Mouse (Mus musculus) kidney, postnatal 14 days (tissue): ENCODE measurements around the gene Snrpa1.

Experiments used
- DNase-seq: peaks from one replicate; pipeline ENCODE4 v3.0.0; 2022; ENCODE audit warnings: mixed read lengths

The Snrpa1 gene

GRCm38 (mm10) chr7:66079364-66080230 lies 20.8 kb downstream of the Snrpa1 start, which contains the start of gene Selenos:
Gene Selenos (plus strand): TSS chr7:66079649.
- DNase-seq, result peak; percentile 97

GRCm38 (mm10) chr7:66080231-66080613 lies 21.4 kb downstream of the Snrpa1 start:
- no peak for DNase-seq

- no peak for DNase-seq
These were observed 25.0 kb downstream of the Snrpa1 start for GRCm38 (mm10) chr7:66083757-66084156.

GRCm38 (mm10) chr7:66084546-66084945 lies 25.7 kb downstream of the Snrpa1 start:
- no peak for DNase-seq

- DNase-seq, result no peak
These were observed 28.8 kb downstream of the Snrpa1 start for GRCm38 (mm10) chr7:66087652-66088051.

GRCm38 (mm10) chr7:66088077-66088476 lies 29.3 kb downstream of the Snrpa1 start:
- DNase-seq, result no peak

GRCm38 (mm10) chr7:66090676-66091190 lies 31.9 kb downstream of the Snrpa1 start:
- no peak for DNase-seq

GRCm38 (mm10) chr7:66091553-66091952 lies 32.8 kb downstream of the Snrpa1 start:
- no peak for DNase-seq

GRCm38 (mm10) chr7:66092656-66093055 lies 33.9 kb downstream of the Snrpa1 start:
- DNase-seq, result no peak

- DNase-seq, result no peak
These were observed 35.3 kb downstream of the Snrpa1 start for GRCm38 (mm10) chr7:66094141-66094540.

GRCm38 (mm10) chr7:66098803-66099202 lies 40.0 kb downstream of the Snrpa1 start:
- no peak for DNase-seq

- peak; percentile 47 for DNase-seq
These were observed 43.1 kb downstream of the Snrpa1 start for GRCm38 (mm10) chr7:66101866-66102265.

GRCm38 (mm10) chr7:66104531-66104930 lies 45.7 kb downstream of the Snrpa1 start:
- no peak for DNase-seq

- DNase-seq, result no peak
These were observed 47.0 kb downstream of the Snrpa1 start for GRCm38 (mm10) chr7:66105771-66106170.

GRCm38 (mm10) chr7:66106581-66107056 lies 47.8 kb downstream of the Snrpa1 start:
- DNase-seq, result peak; percentile 34

- DNase-seq, result peak; percentile 47
These were observed 48.4 kb downstream of the Snrpa1 start for GRCm38 (mm10) chr7:66107206-66107605.

GRCm38 (mm10) chr7:66107930-66108329 lies 49.1 kb downstream of the Snrpa1 start:
- peak; percentile 44 for DNase-seq

GRCm38 (mm10) chr7:66108961-66109854 lies 50.4 kb downstream of the Snrpa1 start, which contains the start of gene Chsy1:
Gene Chsy1 (plus strand): TSS chr7:66109515.
- peak; percentile 93 for DNase-seq

GRCm38 (mm10) chr7:66109855-66110635 lies 51.2 kb downstream of the Snrpa1 start:
- peak; percentile 51 for DNase-seq

- DNase-seq, result no peak
These were observed 51.9 kb downstream of the Snrpa1 start for GRCm38 (mm10) chr7:66110636-66111112.

GRCm38 (mm10) chr7:66111211-66111610 lies 52.4 kb downstream of the Snrpa1 start:
- DNase-seq, result no peak

- DNase-seq, result no peak
These were observed 54.8 kb downstream of the Snrpa1 start for GRCm38 (mm10) chr7:66113561-66113960.
